Mouse (Mus musculus): ENCODE data around the gene Ndn.

Ndn gene

DNA sequence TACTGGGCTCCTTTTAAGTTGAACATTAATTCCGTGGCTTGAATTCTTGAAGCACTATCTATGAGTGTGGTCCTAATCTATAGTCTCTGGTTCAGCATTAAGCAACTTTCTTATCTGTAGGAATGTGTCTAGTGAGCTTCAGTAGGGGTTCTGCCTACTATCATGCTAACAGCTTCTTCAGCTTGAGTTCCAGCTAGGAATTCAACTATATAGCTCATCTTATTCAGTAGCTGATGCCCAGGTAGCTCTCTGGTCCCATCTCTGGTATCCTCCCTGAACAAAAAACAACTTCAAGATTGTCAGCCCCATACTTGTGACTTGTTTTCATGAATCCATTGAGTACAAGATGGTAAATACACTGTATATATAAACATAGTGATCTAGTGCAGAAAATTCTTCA, at the start of gene Ndn:
TSS of gene Ndn (plus strand) at position 301 of the 400 bp plus-strand sequence.
- ATAC-seq (ENCODE audit: low TSS enrichment): no peak

DNA sequence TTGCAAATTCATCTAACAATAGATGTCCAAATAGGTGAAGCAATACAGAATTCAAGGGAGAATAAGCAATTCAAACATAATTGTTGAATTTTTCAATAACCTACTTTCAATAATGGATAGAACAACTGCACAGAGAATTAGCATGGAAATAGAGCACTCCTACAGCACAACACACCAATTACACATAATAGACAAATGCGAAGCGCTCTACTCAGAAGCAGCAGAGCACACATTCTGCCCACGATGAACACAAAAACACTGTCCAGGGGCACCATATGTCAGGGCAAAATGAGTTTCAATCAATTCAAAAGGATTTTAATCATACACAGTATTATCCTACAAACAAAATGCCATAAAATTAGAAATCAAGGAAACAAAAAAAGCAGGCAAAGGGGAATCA, 43.9 kb upstream of the Ndn start:
- no peak for ATAC-seq (ENCODE audit: low TSS enrichment)

DNA sequence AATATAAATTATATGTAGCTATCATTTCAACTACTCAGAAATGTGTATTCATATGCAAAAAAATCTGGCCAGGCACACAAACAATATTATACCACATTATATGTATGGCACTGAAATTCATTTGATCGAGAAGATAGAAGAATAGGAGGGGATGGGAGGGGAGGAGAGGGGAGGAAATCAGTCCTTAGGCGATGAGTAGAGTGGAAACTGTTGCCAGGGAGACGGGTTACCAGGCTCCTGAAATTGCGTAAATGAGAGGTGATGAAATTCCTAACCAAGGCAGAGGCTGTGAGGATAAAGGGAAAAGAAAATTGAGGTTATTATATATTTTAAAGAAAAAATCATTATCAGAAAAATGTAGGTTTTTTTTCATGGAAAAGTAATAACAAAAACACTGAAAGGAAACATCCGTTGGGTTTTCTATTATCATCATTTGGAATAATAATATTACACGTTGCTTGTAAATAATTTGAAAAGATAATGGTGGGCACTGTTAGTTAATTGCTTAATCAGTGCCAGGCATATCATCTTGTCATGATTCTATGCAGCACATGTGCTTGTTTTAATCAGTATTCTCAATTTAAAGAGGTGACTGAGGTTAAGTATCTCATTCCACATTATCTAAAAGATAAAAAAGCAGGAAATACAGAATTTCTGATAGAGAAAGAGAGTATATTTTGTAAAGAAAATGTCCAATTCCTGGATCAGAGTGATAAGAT, 39.3 kb upstream of the Ndn start:
- no peak for ATAC-seq (ENCODE audit: low TSS enrichment)

DNA sequence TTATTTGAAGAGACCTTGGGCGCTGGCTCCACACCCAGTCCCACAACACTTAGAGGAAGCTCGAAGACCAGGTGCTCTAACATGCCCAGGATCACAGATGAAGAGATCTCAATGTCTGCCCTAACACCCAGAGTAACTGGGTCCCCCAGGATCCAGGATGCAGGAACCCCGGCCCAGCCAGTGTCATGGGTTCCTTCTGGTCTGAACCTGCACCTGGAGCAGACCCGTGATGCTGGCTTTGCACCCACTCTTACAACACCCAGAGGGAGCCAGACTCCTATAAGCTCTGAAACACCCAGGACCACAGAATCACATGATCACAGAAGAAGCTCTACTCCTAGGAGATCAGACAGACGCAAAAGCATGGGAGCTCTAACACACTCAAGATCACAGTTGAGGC, 29.6 kb upstream of the Ndn start:
- ATAC-seq (ENCODE audit: low TSS enrichment): no peak

- no peak for ATAC-seq (ENCODE audit: low TSS enrichment)
These were observed 958 bp upstream of the Ndn start for GRCm38 (mm10) chr7:62345411-62345810.

GRCm38 (mm10) chr7:62348106-62348803, 1.9 kb downstream of the Ndn start:
- ATAC-seq (ENCODE audit: low TSS enrichment): peak; percentile 86

- ATAC-seq (ENCODE audit: low TSS enrichment): no peak
These were observed 2.4 kb downstream of the Ndn start for GRCm38 (mm10) chr7:62348804-62349190.

DNA sequence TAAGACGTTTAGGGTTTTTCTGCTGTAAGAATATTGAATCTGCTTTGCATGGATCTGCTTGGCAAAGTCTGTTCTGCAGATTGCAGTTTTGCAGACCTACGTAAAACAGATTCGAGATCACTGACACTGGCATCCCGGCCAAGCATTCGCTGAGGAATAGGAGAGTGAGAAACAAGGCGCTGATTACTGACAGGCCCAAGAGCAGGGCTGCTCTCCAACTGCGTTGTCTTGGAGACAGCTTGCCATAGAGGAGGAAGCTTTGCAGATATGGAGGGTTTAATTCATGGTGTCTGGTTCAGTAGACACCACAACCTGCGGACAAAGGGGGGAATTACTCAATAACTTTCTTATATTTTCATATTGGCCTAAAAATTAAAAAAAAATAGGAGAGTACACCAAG, 4.9 kb downstream of the Ndn start:
- no peak for ATAC-seq (ENCODE audit: low TSS enrichment)

- no peak for ATAC-seq (ENCODE audit: low TSS enrichment)
These were observed 18.8 kb downstream of the Ndn start for GRCm38 (mm10) chr7:62365039-62365636.

- ATAC-seq (ENCODE audit: low TSS enrichment): no peak
These were observed 20.4 kb downstream of the Ndn start for GRCm38 (mm10) chr7:62366730-62367129.

- no peak for ATAC-seq (ENCODE audit: low TSS enrichment)
These were observed 29.3 kb downstream of the Ndn start for GRCm38 (mm10) chr7:62375658-62376057.

GRCm38 (mm10) chr7:62376510-62377304, 30.3 kb downstream of the Ndn start, which contains the start of gene Magel2:
Magel2 (plus strand) TSS chr7:62377010.
- ATAC-seq (ENCODE audit: low TSS enrichment): peak; percentile 41; the same call in 1 of the 2 replicates

- ATAC-seq (ENCODE audit: low TSS enrichment): no peak
These were observed 30.9 kb downstream of the Ndn start for GRCm38 (mm10) chr7:62377313-62377712.

DNA sequence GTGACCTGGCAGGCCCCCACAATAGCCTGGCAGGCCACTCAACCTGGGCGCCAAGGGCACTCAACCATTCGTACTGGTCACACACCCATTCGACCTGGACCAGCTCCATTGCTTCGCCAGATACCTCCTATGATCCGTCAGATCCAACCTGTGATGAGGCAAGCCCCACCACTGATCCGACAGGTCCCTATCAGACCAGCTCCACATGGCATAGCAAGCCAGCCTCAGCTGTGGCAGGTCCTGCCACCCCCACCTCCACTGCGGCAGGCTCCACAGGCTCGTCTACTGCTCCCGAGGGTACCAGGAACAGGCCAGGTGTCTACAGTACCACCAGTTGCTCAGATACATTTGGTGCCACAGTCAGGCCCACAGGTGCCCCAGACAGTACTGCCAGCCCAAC, 32.2 kb downstream of the Ndn start:
- ATAC-seq (ENCODE audit: low TSS enrichment): no peak

DNA sequence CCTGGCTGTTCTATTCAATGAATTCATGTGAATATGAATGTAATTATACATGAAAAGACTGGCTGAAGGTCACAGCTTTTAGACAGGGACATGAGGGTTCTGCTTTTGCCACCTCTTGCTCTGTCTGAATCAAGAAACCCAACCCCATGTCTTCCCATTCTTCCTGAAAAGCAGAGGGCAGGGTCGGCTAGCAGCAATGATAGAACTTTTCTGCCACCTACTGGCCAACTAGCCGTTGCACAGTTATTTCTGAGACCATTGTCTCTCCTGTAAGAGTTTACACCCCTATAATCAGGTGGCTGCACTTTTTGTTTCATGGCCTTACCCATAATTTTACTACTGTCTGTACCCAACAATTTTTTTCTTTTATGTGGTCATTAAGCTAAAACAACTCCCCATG, 36.0 kb downstream of the Ndn start:
- ATAC-seq (ENCODE audit: low TSS enrichment): peak; percentile 69; the same call in 1 of the 2 replicates

DNA sequence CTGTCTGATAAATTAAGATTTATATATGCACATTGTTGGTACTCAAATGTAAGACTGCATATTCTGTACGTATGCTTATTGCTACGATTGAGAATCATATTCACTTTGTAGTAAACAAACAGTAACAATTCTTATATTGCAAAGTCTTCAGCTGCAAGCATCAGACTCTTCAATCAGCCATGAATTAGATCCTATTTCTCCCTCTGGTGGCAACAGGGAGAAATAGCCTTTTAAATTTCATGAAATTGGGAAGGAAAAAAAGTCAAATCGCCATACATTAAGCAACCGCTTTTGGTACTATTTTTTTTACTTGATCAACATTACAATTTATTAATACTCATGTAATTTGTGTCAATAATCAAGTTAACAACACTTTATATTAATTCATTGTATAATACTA, 41.9 kb downstream of the Ndn start:
- ATAC-seq (ENCODE audit: low TSS enrichment): no peak

- no peak for ATAC-seq (ENCODE audit: low TSS enrichment)
These were observed 45.8 kb downstream of the Ndn start for GRCm38 (mm10) chr7:62392202-62392601.

Measured in frontal cortex, adult (tissue).